Mouse (Mus musculus) E14TG2a.4 (cell line): ENCODE measurements around the gene Zfp654.

Experiments used
- H3K27me3 ChIP-seq: 2 replicates; pipeline ENCODE4 v1.6.1; 2014; ENCODE audit warnings: low read length, control low read depth; ENCODE audit not compliant: insufficient read depth
- H3K36me3 ChIP-seq: 2 replicates; pipeline ENCODE4 v1.6.1; 2014; ENCODE audit warnings: low read length, control low read depth; ENCODE audit not compliant: insufficient read depth
- H3K4me1 ChIP-seq: replicated peaks from 2 replicates; pipeline ENCODE4 v1.6.1; 2014; ENCODE audit warnings: low read depth, low read length, control low read depth
- H3K4me3 ChIP-seq: replicated peaks from 2 replicates; pipeline ENCODE4 v1.5.1; 2014; ENCODE audit warnings: mild to moderate bottlenecking, low read length
- H3K9me3 ChIP-seq: 2 replicates; pipeline ENCODE4 v1.6.1; 2014; ENCODE audit warnings: low read length, control low read depth
- CTCF ChIP-seq: conservative IDR thresholded peaks from 2 replicates; pipeline ENCODE4 v1.5.1; 2014; ENCODE audit warnings: low read length
- NANOG ChIP-seq: IDR thresholded peaks from 2 replicates; pipeline ENCODE4 v1.6.1; 2014; ENCODE audit warnings: borderline replicate concordance, low read length, mixed read lengths
- POU5F1 ChIP-seq: IDR thresholded peaks from 2 replicates; pipeline ENCODE4 v1.6.1; 2014; ENCODE audit warnings: low read length, borderline replicate concordance

The Zfp654 gene

DNA sequence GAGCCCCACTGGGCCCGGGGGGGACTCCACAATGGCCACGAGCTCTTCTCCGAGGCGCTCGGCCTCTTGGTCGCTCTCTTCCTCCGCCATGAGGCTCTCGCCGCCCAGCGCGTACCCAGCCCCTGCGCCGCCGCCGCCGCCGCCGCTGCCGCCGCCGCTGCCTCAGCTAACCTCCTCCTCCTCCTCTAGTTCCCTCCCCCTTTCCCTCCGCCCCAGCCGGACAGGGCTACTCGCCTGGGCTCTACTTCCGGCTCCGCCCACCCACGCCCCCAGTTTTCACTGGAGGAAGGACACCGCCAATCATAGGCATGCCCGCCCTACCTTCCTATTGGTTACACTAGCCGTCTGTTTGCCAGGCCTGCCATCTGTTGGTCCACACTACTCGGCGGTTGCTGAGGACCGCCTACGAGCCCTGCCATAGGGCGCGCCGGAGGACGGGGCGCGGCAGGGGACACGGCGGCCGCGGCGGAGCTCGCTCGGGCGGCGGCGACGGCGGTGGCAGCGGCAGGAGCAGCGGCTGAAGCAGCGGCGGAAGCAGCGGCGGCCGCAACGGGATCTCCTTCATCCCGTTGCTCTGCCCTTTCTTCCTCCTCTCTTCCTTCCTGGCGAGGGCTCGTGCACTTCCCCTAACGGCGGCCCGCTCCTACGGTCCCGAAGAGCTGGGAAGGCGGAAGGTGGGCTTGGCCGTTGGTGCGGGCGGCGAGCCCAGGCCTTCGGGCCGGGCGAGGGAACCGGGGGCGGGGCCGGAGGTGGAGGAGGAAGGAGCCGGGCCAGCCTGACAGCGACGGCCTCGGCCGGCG is at the start of gene Zfp654, which contains the start of gene Cggbp1:
Zfp654 (minus strand) TSS at position 90 of the 800 bp plus-strand sequence.
Cggbp1 (plus strand) TSS at position 434 of the 800 bp plus-strand sequence.
- Histone ChIP-seq H3K27me3 (no peaks in the 10 kb centered on the region), H3K36me3 (peaks cover 38% of the 10 kb centered on the region), H3K4me3 (peak within 1 kb of the TSS; percentile 99), H3K9me3 (no peaks in the 10 kb centered on the region), H3K4me1 (peaks cover 51% of the 10 kb centered on the region)
- TF ChIP-seq POU5F1 (no peak), CTCF (no peak), NANOG (no peak)

DNA sequence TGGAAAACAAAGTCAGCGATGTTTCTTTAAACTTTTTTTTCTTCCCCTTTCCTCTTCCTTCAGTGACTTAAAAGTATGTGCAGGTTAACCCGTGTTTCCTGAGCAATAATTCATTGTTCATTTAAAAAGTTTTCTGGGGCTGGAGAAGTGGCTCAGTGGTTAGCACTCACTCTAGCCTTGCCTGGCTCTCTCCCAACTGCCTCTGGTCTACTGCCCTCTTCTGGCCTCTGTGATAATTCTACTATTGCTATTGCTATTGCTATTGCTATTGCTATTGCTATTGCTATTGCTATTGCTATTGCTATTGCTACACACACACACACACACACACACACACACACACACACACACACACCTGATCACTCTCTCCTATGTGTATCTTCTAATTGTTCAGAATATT is 47.6 kb upstream of the Zfp654 start:
- Histone ChIP-seq H3K9me3 (peaks cover 7% of the 10 kb centered on the region), H3K36me3 (no peaks in the 10 kb centered on the region), H3K4me1 (peaks cover 8% of the 10 kb centered on the region), H3K27me3 (no peaks in the 10 kb centered on the region), H3K4me3 (no peak overlapping the region)
- TF ChIP-seq POU5F1 (no peak), CTCF (peak; percentile 33)

- Histone ChIP-seq H3K4me3 (0 out of 2 replicates have a peak overlapping the region, but pooled peaks have one; percentile 4), H3K4me1 (peaks cover 17% of the 10 kb centered on the region), H3K27me3 (no peaks in the 10 kb centered on the region), H3K36me3 (peaks cover 26% of the 10 kb centered on the region), H3K9me3 (peaks cover 53% of the 10 kb centered on the region)
- TF ChIP-seq NANOG (no peak), POU5F1 (no peak), CTCF (no peak)
Measured at GRCm38 (mm10) chr16:64889496-64889895, 38.0 kb upstream of the Zfp654 start.

GRCm38 (mm10) chr16:64885547-64885946 is 34.1 kb upstream of the Zfp654 start:
- Histone ChIP-seq H3K4me1 (peaks cover 34% of the 10 kb centered on the region), H3K27me3 (no peaks in the 10 kb centered on the region), H3K4me3 (no peak overlapping the region), H3K9me3 (peaks cover 45% of the 10 kb centered on the region), H3K36me3 (peaks cover 26% of the 10 kb centered on the region)
- TF ChIP-seq NANOG (peak; percentile 96), POU5F1 (no peak)

GRCm38 (mm10) chr16:64885142-64885541 is 33.7 kb upstream of the Zfp654 start:
- H3K36me3 ChIP-seq, result peaks cover 26% of the 10 kb centered on the region
- H3K9me3 ChIP-seq, result peaks cover 41% of the 10 kb centered on the region
- TF ChIP-seq NANOG (no peak), CTCF (no peak), POU5F1 (peak; percentile 86)
- H3K27me3 ChIP-seq, result no peaks in the 10 kb centered on the region
- H3K4me3 ChIP-seq, result no peak overlapping the region; the same call in 1 of the 2 replicates
- H3K4me1 ChIP-seq, result peaks cover 38% of the 10 kb centered on the region

GRCm38 (mm10) chr16:64884420-64884838 is 33.0 kb upstream of the Zfp654 start:
- Histone ChIP-seq H3K36me3 (peaks cover 25% of the 10 kb centered on the region), H3K4me1 (peaks cover 46% of the 10 kb centered on the region), H3K27me3 (no peaks in the 10 kb centered on the region), H3K4me3 (no peak overlapping the region; the same call in 1 of the 2 replicates), H3K9me3 (peaks cover 34% of the 10 kb centered on the region)
- TF ChIP-seq NANOG (no peak), CTCF (no peak), POU5F1 (no peak)

- Histone ChIP-seq H3K4me1 (peaks cover 50% of the 10 kb centered on the region), H3K36me3 (peaks cover 20% of the 10 kb centered on the region), H3K9me3 (peaks cover 29% of the 10 kb centered on the region), H3K27me3 (no peaks in the 10 kb centered on the region), H3K4me3 (no peak overlapping the region)
- TF ChIP-seq POU5F1, result no peak
Measured at GRCm38 (mm10) chr16:64883896-64884295, 32.4 kb upstream of the Zfp654 start.

DNA sequence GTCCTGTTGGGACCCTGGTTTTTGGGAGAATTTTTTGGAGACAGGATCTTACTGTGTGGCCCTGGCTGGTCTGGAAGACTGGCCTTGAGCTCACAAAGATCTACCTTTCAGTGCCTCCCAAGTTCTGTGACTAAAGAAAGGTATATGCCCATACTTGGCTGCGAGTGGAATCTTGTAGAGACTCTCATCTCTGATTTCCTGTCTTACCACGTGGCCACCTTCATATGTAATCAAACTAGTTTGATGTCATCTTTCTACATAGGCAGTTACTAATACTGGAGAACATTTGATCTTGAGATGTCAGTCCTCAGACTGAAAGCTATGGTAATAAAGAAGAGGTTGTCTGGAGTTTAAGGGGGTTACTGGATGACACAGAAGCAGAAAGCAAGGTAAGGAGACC is 30.0 kb upstream of the Zfp654 start:
- TF ChIP-seq CTCF, result no peak
- TF ChIP-seq NANOG, result no peak
- H3K9me3 ChIP-seq, result peaks cover 13% of the 10 kb centered on the region
- peaks cover 4% of the 10 kb centered on the region for H3K36me3 ChIP-seq
- no peaks in the 10 kb centered on the region for H3K27me3 ChIP-seq
- H3K4me3 ChIP-seq, result no peak overlapping the region
- H3K4me1 ChIP-seq, result peaks cover 62% of the 10 kb centered on the region

- H3K4me3 ChIP-seq, result no peak overlapping the region
- no peaks in the 10 kb centered on the region for H3K27me3 ChIP-seq
- peaks cover 61% of the 10 kb centered on the region for H3K4me1 ChIP-seq
- H3K9me3 ChIP-seq, result peaks cover 12% of the 10 kb centered on the region
- TF ChIP-seq CTCF (no peak), POU5F1 (no peak), NANOG (peak; percentile 50; the same call in 1 of the 2 replicates)
- H3K36me3 ChIP-seq, result no peaks in the 10 kb centered on the region
Measured at GRCm38 (mm10) chr16:64880986-64881385, 29.5 kb upstream of the Zfp654 start.
